Mouse (Mus musculus): ENCODE results near the gene Shisa9. TPM values are rescaled to one million over a fixed set of nuclear protein-coding genes. Genes with fewer than 3 reads are reported as not detected.

Gene Shisa9
- polyA plus RNA-seq, 1 experiment from 2014 or later: 0.20 TPM

GRCm38 (mm10) chr16:12206951-12207350 is 223.0 kb downstream of the Shisa9 start:
- Histone ChIP-seq H3K27me3 (ENCODE audit: control insufficient read depth, insufficient read depth, low read length) (no peaks in the 10 kb centered on the region), H3K27ac (replicated peaks; ENCODE audit: low read depth, low read length) (no peak overlapping the region), H3K4me1 (ENCODE audit: control insufficient read depth, insufficient read depth, low read length) (no peaks in the 10 kb centered on the region), H3K9me3 (ENCODE audit: control insufficient read depth, low read length) (no peaks in the 10 kb centered on the region), H3K4me3 (ENCODE audit: low read depth, low read length) (no peak overlapping the region), H3K9ac (ENCODE audit: low read length) (no peak overlapping the region), H3K4me2 (ENCODE audit: low read depth, severe bottlenecking) (no peak overlapping the region), H3K36me3 (ENCODE audit: control insufficient read depth, insufficient read depth, low read length) (no peaks in the 10 kb centered on the region)
- 83% methylated on average over 2 of the region's 2 CpGs for WGBS
- DNase-seq (ENCODE audit: low spot score): no peak
- ATAC-seq (ENCODE audit: insufficient number of reproducible peaks, low FRiP score, low TSS enrichment, low read depth): no peak

GRCm38 (mm10) chr16:12209355-12209754 is 225.4 kb downstream of the Shisa9 start:
- H3K9me3 ChIP-seq (ENCODE audit: control insufficient read depth, low read length): no peaks in the 10 kb centered on the region
- no peaks in the 10 kb centered on the region for H3K27me3 ChIP-seq (ENCODE audit: control insufficient read depth, insufficient read depth, low read length)
- 86% methylated on average over 1 of the region's 1 CpGs for WGBS
- H3K4me1 ChIP-seq (ENCODE audit: control insufficient read depth, insufficient read depth, low read length): no peaks in the 10 kb centered on the region
- H3K9ac ChIP-seq (ENCODE audit: low read length): no peak overlapping the region
- no peaks in the 10 kb centered on the region for H3K36me3 ChIP-seq (ENCODE audit: control insufficient read depth, insufficient read depth, low read length)
- no peak overlapping the region for H3K4me3 ChIP-seq (ENCODE audit: low read depth, low read length)
- DNase-seq (ENCODE audit: low spot score) (no peak), ATAC-seq (ENCODE audit: insufficient number of reproducible peaks, low FRiP score, low TSS enrichment, low read depth) (no peak)
- H3K27ac ChIP-seq (replicated peaks; ENCODE audit: low read depth, low read length): no peak overlapping the region
- H3K4me2 ChIP-seq (ENCODE audit: low read depth, severe bottlenecking): no peak overlapping the region

- no peaks in the 10 kb centered on the region for H3K9me3 ChIP-seq (ENCODE audit: control insufficient read depth, low read length)
- no peaks in the 10 kb centered on the region for H3K36me3 ChIP-seq (ENCODE audit: control insufficient read depth, insufficient read depth, low read length)
- ATAC-seq (ENCODE audit: insufficient number of reproducible peaks, low FRiP score, low TSS enrichment, low read depth) (no peak), DNase-seq (ENCODE audit: low spot score) (no peak)
- no peak overlapping the region for H3K4me3 ChIP-seq (ENCODE audit: low read depth, low read length)
- H3K9ac ChIP-seq (ENCODE audit: low read length): no peak overlapping the region
- H3K27me3 ChIP-seq (ENCODE audit: control insufficient read depth, insufficient read depth, low read length): no peaks in the 10 kb centered on the region
- 86% methylated on average over 2 of the region's 2 CpGs for WGBS
- no peaks in the 10 kb centered on the region for H3K4me1 ChIP-seq (ENCODE audit: control insufficient read depth, insufficient read depth, low read length)
- no peak overlapping the region for H3K4me2 ChIP-seq (ENCODE audit: low read depth, severe bottlenecking)
- H3K27ac ChIP-seq (replicated peaks; ENCODE audit: low read depth, low read length): no peak overlapping the region
Observed at GRCm38 (mm10) chr16:12209819-12210218, 225.9 kb downstream of the Shisa9 start.

- Histone ChIP-seq H3K9me3 (ENCODE audit: control insufficient read depth, low read length) (no peaks in the 10 kb centered on the region), H3K36me3 (ENCODE audit: control insufficient read depth, insufficient read depth, low read length) (no peaks in the 10 kb centered on the region), H3K27me3 (ENCODE audit: control insufficient read depth, insufficient read depth, low read length) (no peaks in the 10 kb centered on the region), H3K9ac (ENCODE audit: low read length) (no peak overlapping the region), H3K27ac (replicated peaks; ENCODE audit: low read depth, low read length) (no peak overlapping the region), H3K4me1 (ENCODE audit: control insufficient read depth, insufficient read depth, low read length) (no peaks in the 10 kb centered on the region), H3K4me3 (ENCODE audit: low read depth, low read length) (no peak overlapping the region), H3K4me2 (ENCODE audit: low read depth, severe bottlenecking) (no peak overlapping the region)
- ATAC-seq (ENCODE audit: insufficient number of reproducible peaks, low FRiP score, low TSS enrichment, low read depth) (no peak), DNase-seq (ENCODE audit: low spot score) (no peak)
- WGBS: 83% methylated on average over 2 of the region's 2 CpGs
Observed at GRCm38 (mm10) chr16:12214018-12214417, 230.1 kb downstream of the Shisa9 start.

- Histone ChIP-seq H3K4me1 (ENCODE audit: control insufficient read depth, insufficient read depth, low read length) (no peaks in the 10 kb centered on the region), H3K4me2 (ENCODE audit: low read depth, severe bottlenecking) (no peak overlapping the region), H3K36me3 (ENCODE audit: control insufficient read depth, insufficient read depth, low read length) (no peaks in the 10 kb centered on the region), H3K9ac (ENCODE audit: low read length) (no peak overlapping the region), H3K9me3 (ENCODE audit: control insufficient read depth, low read length) (no peaks in the 10 kb centered on the region), H3K4me3 (ENCODE audit: low read depth, low read length) (no peak overlapping the region), H3K27me3 (ENCODE audit: control insufficient read depth, insufficient read depth, low read length) (no peaks in the 10 kb centered on the region), H3K27ac (replicated peaks; ENCODE audit: low read depth, low read length) (no peak overlapping the region)
- WGBS: 67% methylated on average over 13 of the region's 13 CpGs
- no peak for DNase-seq (ENCODE audit: low spot score)
- ATAC-seq (ENCODE audit: insufficient number of reproducible peaks, low FRiP score, low TSS enrichment, low read depth): no peak
Observed at GRCm38 (mm10) chr16:12217289-12218150, 233.6 kb downstream of the Shisa9 start.

GRCm38 (mm10) chr16:12218151-12218532 is 234.2 kb downstream of the Shisa9 start:
- ATAC-seq (ENCODE audit: insufficient number of reproducible peaks, low FRiP score, low TSS enrichment, low read depth) (no peak), DNase-seq (ENCODE audit: low spot score) (no peak)
- Histone ChIP-seq H3K36me3 (ENCODE audit: control insufficient read depth, insufficient read depth, low read length) (no peaks in the 10 kb centered on the region), H3K4me1 (ENCODE audit: control insufficient read depth, insufficient read depth, low read length) (no peaks in the 10 kb centered on the region), H3K4me3 (ENCODE audit: low read depth, low read length) (no peak overlapping the region), H3K27ac (replicated peaks; ENCODE audit: low read depth, low read length) (no peak overlapping the region), H3K9me3 (ENCODE audit: control insufficient read depth, low read length) (no peaks in the 10 kb centered on the region), H3K9ac (ENCODE audit: low read length) (no peak overlapping the region), H3K27me3 (ENCODE audit: control insufficient read depth, insufficient read depth, low read length) (no peaks in the 10 kb centered on the region), H3K4me2 (ENCODE audit: low read depth, severe bottlenecking) (no peak overlapping the region)
- 71% methylated on average over 2 of the region's 2 CpGs for WGBS

- H3K4me2 ChIP-seq (ENCODE audit: low read depth, severe bottlenecking): no peak overlapping the region
- WGBS: 83% methylated on average over 3 of the region's 3 CpGs
- no peak overlapping the region for H3K4me3 ChIP-seq (ENCODE audit: low read depth, low read length)
- H3K4me1 ChIP-seq (ENCODE audit: control insufficient read depth, insufficient read depth, low read length): no peaks in the 10 kb centered on the region
- H3K27me3 ChIP-seq (ENCODE audit: control insufficient read depth, insufficient read depth, low read length): no peaks in the 10 kb centered on the region
- no peaks in the 10 kb centered on the region for H3K36me3 ChIP-seq (ENCODE audit: control insufficient read depth, insufficient read depth, low read length)
- ATAC-seq (ENCODE audit: insufficient number of reproducible peaks, low FRiP score, low TSS enrichment, low read depth) (no peak), DNase-seq (ENCODE audit: low spot score) (no peak)
- H3K27ac ChIP-seq (replicated peaks; ENCODE audit: low read depth, low read length): no peak overlapping the region
- no peaks in the 10 kb centered on the region for H3K9me3 ChIP-seq (ENCODE audit: control insufficient read depth, low read length)
- H3K9ac ChIP-seq (ENCODE audit: low read length): no peak overlapping the region
Observed at GRCm38 (mm10) chr16:12219821-12220220, 235.9 kb downstream of the Shisa9 start.

- 95% methylated on average over 2 of the region's 2 CpGs for WGBS
- no peaks in the 10 kb centered on the region for H3K27me3 ChIP-seq (ENCODE audit: control insufficient read depth, insufficient read depth, low read length)
- DNase-seq (ENCODE audit: low spot score) (no peak), ATAC-seq (ENCODE audit: insufficient number of reproducible peaks, low FRiP score, low TSS enrichment, low read depth) (no peak)
- H3K36me3 ChIP-seq (ENCODE audit: control insufficient read depth, insufficient read depth, low read length): no peaks in the 10 kb centered on the region
- H3K9ac ChIP-seq (ENCODE audit: low read length): no peak overlapping the region
- H3K9me3 ChIP-seq (ENCODE audit: control insufficient read depth, low read length): no peaks in the 10 kb centered on the region
- no peaks in the 10 kb centered on the region for H3K4me1 ChIP-seq (ENCODE audit: control insufficient read depth, insufficient read depth, low read length)
- H3K27ac ChIP-seq (replicated peaks; ENCODE audit: low read depth, low read length): no peak overlapping the region
- H3K4me2 ChIP-seq (ENCODE audit: low read depth, severe bottlenecking): no peak overlapping the region
- no peak overlapping the region for H3K4me3 ChIP-seq (ENCODE audit: low read depth, low read length)
Observed at GRCm38 (mm10) chr16:12223537-12223936, 239.6 kb downstream of the Shisa9 start.

GRCm38 (mm10) chr16:12226937-12227336 is 243.0 kb downstream of the Shisa9 start:
- H3K36me3 ChIP-seq (ENCODE audit: control insufficient read depth, insufficient read depth, low read length): no peaks in the 10 kb centered on the region
- no peaks in the 10 kb centered on the region for H3K9me3 ChIP-seq (ENCODE audit: control insufficient read depth, low read length)
- DNase-seq (ENCODE audit: low spot score): no peak
- no peak overlapping the region for H3K4me2 ChIP-seq (ENCODE audit: low read depth, severe bottlenecking)
- H3K4me3 ChIP-seq (ENCODE audit: low read depth, low read length): no peak overlapping the region
- no peaks in the 10 kb centered on the region for H3K27me3 ChIP-seq (ENCODE audit: control insufficient read depth, insufficient read depth, low read length)
- H3K9ac ChIP-seq (ENCODE audit: low read length): no peak overlapping the region
- no peak overlapping the region for H3K27ac ChIP-seq (replicated peaks; ENCODE audit: low read depth, low read length)
- no peak for ATAC-seq (ENCODE audit: insufficient number of reproducible peaks, low FRiP score, low TSS enrichment, low read depth)
- 71% methylated on average over 3 of the region's 3 CpGs for WGBS
- H3K4me1 ChIP-seq (ENCODE audit: control insufficient read depth, insufficient read depth, low read length): no peaks in the 10 kb centered on the region
